Mouse (Mus musculus): ENCODE data around the gene Lpp.

- TF ChIP-seq CTCF (IDR thresholded peaks at IDR 0.05; ENCODE audit: low read depth) (no peak), EP300 (IDR thresholded peaks at IDR 0.05; ENCODE audit: low read depth) (no peak)
Observed at GRCm38 (mm10) chr16:24836550-24836949, 443.2 kb downstream of the Lpp start.

All from liver, postnatal 0 days (tissue).